Mouse (Mus musculus): ENCODE data around the gene Strip1.

Strip1 gene

GRCm38 (mm10) chr3:107628551-107628950 is 2.9 kb downstream of the Strip1 start:
- DNase-seq (ENCODE audit: low spot score in 2 of 2): no peak

- no peak for DNase-seq (ENCODE audit: low spot score in 2 of 2)
Observed at GRCm38 (mm10) chr3:107627641-107628040, 3.9 kb downstream of the Strip1 start.

- no peak for DNase-seq (ENCODE audit: low spot score in 2 of 2)
Observed at GRCm38 (mm10) chr3:107626751-107627150, 4.7 kb downstream of the Strip1 start.

DNA sequence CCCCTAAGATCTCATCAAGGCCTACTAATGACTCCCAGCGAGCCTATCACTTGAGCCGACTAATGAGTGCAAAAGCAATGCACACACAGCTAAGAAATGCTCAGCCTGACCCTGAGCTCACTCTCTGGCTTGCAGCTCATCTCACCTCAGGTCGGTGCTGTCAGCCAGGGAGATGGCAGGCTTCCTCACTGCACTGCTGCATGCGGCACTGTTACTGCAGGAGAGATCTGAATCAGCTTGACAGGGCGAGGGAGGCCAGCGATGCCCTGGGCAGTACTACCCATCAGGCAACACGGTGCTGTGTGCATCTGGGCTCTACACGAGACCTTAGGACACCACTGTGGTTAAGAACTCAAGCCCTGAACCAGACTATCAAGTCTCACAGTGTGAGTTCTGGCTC is 6.0 kb downstream of the Strip1 start:
- no peak for DNase-seq (ENCODE audit: low spot score in 2 of 2)

GRCm38 (mm10) chr3:107624424-107624823 is 7.1 kb downstream of the Strip1 start:
- no peak for DNase-seq (ENCODE audit: low spot score in 2 of 2)

- no peak for DNase-seq (ENCODE audit: low spot score in 2 of 2)
Observed at GRCm38 (mm10) chr3:107622537-107622936, 9.0 kb downstream of the Strip1 start.

- no peak for DNase-seq (ENCODE audit: low spot score in 2 of 2)
Observed at GRCm38 (mm10) chr3:107621286-107622075, 10.0 kb downstream of the Strip1 start.

- peak in 1 of 2 experiments; percentile 13 for DNase-seq (ENCODE audit: low spot score in 2 of 2)
Observed at GRCm38 (mm10) chr3:107619911-107620310, 11.6 kb downstream of the Strip1 start.

DNA sequence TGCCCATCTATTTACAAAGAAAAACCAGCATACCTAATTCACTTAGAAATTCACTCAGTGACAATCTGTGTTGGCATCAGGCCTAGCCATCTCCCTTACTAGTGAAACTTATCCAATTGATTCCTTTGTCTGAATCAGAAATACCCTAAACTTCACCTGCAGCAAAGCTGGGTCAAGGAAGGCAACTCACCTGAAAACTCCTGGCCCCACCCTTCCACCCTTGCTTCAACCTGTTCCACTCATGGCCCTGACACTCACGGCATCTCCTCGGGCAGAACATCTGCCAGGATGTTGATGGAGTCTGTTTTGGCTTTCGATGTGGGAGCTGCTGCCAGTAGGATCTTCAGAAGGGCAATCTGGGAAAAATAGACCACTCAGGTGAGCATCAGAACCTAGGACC is 13.7 kb downstream of the Strip1 start:
- DNase-seq (ENCODE audit: low spot score in 2 of 2): peak in 1 of 2 experiments; percentile 11

GRCm38 (mm10) chr3:107612902-107613525 is 18.5 kb downstream of the Strip1 start:
- peak; percentile 66 to 85 for DNase-seq (ENCODE audit: low spot score in 2 of 2)

DNA sequence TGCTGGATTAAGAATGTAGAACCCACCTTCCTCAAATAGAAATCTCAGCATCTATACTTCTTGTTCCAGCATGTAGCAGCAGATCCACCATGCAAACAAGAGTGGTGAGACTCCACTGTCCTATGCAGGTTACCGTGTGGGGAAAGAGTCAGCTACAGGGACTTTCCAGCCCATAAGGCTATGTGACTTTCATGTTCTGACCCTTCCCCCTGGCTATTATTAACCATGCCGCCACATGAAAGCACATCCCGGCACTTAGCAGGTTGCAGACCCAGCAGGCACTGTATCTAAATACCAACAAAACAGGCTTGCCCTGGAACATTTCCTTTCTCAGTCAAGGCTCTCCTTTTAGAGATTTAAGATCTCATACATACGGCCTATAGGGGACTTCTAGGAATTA is 20.1 kb downstream of the Strip1 start:
- no peak for DNase-seq (ENCODE audit: low spot score in 2 of 2)

- no peak for DNase-seq (ENCODE audit: low spot score in 2 of 2)
Observed at GRCm38 (mm10) chr3:107609376-107609775, 22.1 kb downstream of the Strip1 start.

DNA sequence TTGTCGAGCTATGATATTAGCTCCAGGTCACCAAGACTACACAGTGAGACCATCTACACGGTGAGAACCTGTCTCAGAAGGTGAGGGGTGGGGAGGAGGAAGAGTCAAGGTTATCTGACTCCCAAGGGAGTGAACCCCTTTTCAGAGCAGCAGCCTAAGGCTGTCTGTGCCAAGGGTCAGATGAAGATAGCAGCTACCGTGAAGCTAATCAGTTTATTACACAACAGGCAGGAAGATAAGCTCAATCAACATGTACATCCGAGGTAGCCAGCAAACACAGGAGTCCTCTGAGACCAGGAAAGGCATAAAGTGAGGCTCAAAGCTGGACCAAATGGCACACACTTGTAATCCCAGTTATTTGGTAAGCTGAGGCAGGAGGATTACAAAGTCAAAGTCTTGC is 22.7 kb downstream of the Strip1 start:
- DNase-seq (ENCODE audit: low spot score in 2 of 2): no peak

DNA sequence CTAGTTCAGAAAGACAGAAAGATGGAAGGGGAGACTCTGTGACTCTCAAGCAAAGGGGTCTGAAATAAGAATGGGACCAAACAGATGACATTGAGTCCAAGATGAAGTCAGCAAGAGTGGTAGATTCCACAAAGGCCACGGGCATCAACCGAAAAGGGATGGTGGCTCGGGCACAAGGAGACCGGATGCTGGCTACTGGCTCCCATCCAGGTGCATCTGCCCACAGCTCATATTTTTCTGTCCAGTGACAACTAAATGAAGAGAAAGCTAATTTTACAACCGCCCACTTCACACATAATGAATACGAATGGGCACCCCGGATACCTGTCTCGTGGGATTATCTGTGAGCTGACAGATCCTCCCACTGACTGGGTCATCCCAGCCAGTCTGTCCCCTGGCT is 24.3 kb downstream of the Strip1 start:
- no peak for DNase-seq (ENCODE audit: low spot score in 2 of 2)

DNA sequence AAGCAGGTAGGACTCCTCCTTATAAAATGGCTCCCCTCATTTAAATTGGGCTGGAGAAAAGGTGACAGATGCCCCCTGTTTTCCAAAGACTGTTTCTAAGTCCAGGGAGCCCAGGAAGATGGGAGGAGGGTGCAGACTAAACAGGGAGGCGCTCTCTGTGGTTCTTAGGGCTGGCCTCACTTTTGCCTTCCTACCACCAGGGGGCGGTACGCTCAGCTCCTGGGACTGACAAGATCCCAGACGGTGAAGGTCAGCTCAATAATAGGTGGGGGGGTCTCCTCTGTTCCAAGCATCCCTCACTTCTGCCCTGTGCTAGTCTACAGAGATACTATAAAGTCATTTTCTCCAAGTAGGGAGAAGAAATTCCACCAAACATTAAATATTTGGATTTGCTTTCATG is 26.2 kb downstream of the Strip1 start:
- peak in 1 of 2 experiments; percentile 62 for DNase-seq (ENCODE audit: low spot score in 2 of 2)

DNA sequence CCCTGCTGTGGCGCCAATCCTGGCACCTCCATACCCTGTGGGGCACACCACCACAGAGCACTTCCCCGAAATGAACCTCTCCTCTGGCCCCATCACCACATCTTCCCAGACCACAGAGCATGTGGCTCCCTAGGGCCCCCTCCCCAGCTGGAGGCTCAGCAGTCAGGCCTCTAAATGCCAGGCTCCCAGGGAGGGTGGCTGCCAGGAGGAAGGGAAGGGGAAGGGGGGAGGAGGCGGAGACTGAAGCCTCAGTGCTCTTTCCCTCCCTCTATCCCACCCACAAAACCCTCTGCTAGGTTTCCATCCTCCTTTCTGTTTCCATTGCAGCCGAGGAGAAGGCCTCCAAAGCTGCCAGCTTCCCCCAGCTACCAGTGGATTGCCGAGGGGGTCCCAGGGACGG is 31.4 kb downstream of the Strip1 start:
- DNase-seq (ENCODE audit: low spot score in 2 of 2): no peak

DNA sequence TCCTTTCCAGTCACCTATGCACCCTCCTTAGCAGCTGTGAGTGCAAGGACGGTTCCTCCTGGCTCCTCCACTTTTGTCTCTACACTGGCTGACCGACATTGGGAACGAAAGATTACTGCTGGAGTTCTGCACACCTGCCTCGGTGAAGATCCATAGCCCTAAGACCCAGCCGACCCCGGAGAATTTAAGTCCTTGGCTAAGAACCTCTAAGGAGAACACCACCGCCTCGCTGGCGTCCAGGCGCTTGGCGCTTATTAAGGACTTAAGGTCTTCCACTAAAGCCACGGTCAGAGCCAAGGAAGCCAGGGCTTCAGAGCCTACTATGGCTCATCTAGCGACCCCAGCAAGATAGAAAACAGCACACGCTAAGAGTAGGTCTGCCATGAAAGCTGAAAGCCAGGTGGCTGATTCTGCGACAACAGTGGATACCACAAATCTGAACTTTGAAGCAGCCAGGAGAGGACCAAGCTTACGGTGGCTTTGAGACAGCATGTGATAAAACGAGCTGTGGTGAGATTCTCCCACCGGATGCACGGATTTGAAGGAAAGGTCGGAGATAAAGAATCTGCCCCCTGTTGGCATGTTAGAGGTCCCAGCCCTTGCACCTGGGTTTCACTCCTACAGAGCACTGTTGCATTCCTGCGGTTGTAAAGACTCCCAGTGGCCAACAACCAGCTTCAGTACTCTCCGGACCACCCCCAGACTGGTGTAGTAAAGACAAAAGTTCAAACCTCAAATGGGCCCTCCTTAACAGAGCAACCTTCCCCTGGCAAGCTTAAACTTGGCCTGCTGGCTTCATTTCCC is 33.7 kb downstream of the Strip1 start:
- no peak for DNase-seq (ENCODE audit: low spot score in 2 of 2)

GRCm38 (mm10) chr3:107597134-107597533 is 34.4 kb downstream of the Strip1 start:
- no peak for DNase-seq (ENCODE audit: low spot score in 2 of 2)

GRCm38 (mm10) chr3:107596559-107596958 is 34.9 kb downstream of the Strip1 start:
- DNase-seq (ENCODE audit: low spot score in 2 of 2): peak in 1 of 2 experiments; percentile 37

GRCm38 (mm10) chr3:107595938-107596461 is 35.5 kb downstream of the Strip1 start:
- no peak for DNase-seq (ENCODE audit: low spot score in 2 of 2)

GRCm38 (mm10) chr3:107595264-107595937 is 36.1 kb downstream of the Strip1 start:
- DNase-seq (ENCODE audit: low spot score in 2 of 2): no peak
